Mouse (Mus musculus): Measurements from ENCODE around the gene Igfn1. TPM values are rescaled to one million over a fixed set of nuclear protein-coding genes. Genes with fewer than 3 reads are reported as not detected.
A peak's percentile ranks its signal among the peaks of the same experiment; 100 is the strongest.

Igfn1 gene
- polyA plus RNA-seq, 1 experiment from 2014 or later = 0.04 TPM

DNA sequence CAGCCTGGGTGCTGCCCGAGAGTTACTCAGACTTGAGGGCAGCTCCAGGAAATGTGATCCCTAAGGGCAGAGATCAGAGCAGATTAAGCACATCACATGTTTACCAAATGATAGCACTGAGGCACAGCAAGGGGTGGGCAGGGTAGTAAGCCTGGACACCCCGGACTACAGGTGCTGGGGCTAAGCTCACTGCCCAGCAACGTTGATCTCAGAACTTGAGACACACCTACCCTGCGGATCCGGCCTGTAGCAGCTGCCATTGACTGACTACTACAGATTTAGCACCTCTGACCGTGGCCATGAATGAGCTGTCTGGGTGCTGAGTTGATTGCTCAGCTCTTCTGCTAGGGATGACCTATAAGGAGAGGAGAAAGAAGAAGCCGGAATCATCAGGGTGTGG lies 8.6 kb downstream of the Igfn1 start:
- H3K9me3 ChIP-seq (ENCODE audit: control insufficient read depth, low read length) = no peaks in the 10 kb centered on the region; the same call in 1 of the 2 replicates

DNA sequence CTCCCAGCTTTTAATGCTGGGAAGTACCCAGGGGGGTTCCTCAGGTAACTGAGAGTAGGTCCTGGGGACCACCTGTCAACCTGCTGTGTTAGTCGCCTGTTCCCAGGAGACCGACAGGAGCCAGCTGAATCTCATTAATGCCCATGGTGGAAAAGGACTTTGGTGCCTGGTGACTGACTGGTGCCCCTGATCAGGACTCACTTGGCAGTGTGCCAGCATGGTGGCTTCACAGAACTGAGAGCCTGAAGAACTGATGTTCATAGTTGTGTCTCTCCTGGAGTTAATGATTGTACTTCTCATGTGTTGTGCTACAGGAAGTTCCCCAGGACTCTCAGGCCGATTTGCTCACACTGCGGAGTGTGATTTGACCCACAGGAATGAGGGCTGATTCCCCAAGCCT lies 12.7 kb downstream of the Igfn1 start:
- WGBS = 81% methylated on average over 4 of the region's 4 CpGs
- Histone ChIP-seq H3K9me3 (ENCODE audit: control insufficient read depth, low read length) (no peaks in the 10 kb centered on the region), H3K36me3 (ENCODE audit: control insufficient read depth, insufficient read depth, low read length) (no peaks in the 10 kb centered on the region), H3K9ac (ENCODE audit: low read length) (no peak overlapping the region), H3K4me1 (ENCODE audit: control insufficient read depth, insufficient read depth, low read length) (no peaks in the 10 kb centered on the region), H3K27ac (ENCODE audit: low read depth, low read length) (no peak overlapping the region), H3K4me2 (no peak overlapping the region), H3K27me3 (ENCODE audit: control insufficient read depth, insufficient read depth, low read length) (no peaks in the 10 kb centered on the region), H3K4me3 (ENCODE audit: low read depth, low read length) (no peak overlapping the region)
- DNase-seq (ENCODE audit: low spot score, missing footprints) = no peak
- no peak for ATAC-seq (ENCODE audit: low FRiP score)

More for the DNA sequence above, 8.6 kb downstream of the Igfn1 start:
- 71% methylated on average over 7 of the region's 7 CpGs for WGBS
- H3K27me3 ChIP-seq (ENCODE audit: control insufficient read depth, insufficient read depth, low read length) = no peaks in the 10 kb centered on the region
- no peak overlapping the region for H3K27ac ChIP-seq (ENCODE audit: low read depth, low read length)
- DNase-seq (ENCODE audit: low spot score, missing footprints) (no peak), ATAC-seq (ENCODE audit: low FRiP score) (no peak)
- H3K4me2 ChIP-seq = no peak overlapping the region
- H3K4me3 ChIP-seq (ENCODE audit: low read depth, low read length) = no peak overlapping the region
- H3K9ac ChIP-seq (ENCODE audit: low read length) = no peak overlapping the region
- no peaks in the 10 kb centered on the region for H3K36me3 ChIP-seq (ENCODE audit: control insufficient read depth, insufficient read depth, low read length)
- no peaks in the 10 kb centered on the region for H3K4me1 ChIP-seq (ENCODE audit: control insufficient read depth, insufficient read depth, low read length)

- Histone ChIP-seq H3K4me1 (ENCODE audit: control insufficient read depth, insufficient read depth, low read length) (no peaks in the 10 kb centered on the region), H3K4me3 (ENCODE audit: low read depth, low read length) (no peak overlapping the region), H3K27me3 (ENCODE audit: control insufficient read depth, insufficient read depth, low read length) (no peaks in the 10 kb centered on the region), H3K4me2 (no peak overlapping the region), H3K36me3 (ENCODE audit: control insufficient read depth, insufficient read depth, low read length) (no peaks in the 10 kb centered on the region), H3K9ac (ENCODE audit: low read length) (no peak overlapping the region), H3K9me3 (ENCODE audit: control insufficient read depth, low read length) (no peaks in the 10 kb centered on the region), H3K27ac (ENCODE audit: low read depth, low read length) (no peak overlapping the region)
- ATAC-seq (ENCODE audit: low FRiP score) (no peak), DNase-seq (ENCODE audit: low spot score, missing footprints) (no peak)
Observed at GRCm38 (mm10) chr1:135989876-135990275, 16.3 kb downstream of the Igfn1 start.

DNA sequence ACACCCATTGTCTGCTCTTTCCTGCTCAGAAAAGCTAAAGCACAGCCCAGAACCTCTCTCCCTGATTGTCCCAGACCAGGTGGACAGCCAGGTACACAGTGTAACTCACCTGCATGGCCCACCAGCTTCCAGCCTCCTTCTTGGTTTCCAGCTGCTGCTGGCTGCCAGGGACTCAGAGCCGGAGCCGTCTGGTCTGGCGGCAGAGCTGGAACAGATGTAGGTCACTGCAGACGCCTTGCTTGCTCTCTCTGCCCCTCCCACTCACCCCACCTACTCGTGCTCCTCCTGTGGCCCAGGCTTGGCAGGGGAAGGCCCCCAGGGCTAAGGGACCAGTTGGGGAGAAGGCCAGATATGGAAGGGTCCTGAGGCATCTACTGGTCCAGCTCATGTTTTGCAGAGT lies 22.0 kb downstream of the Igfn1 start:
- Histone ChIP-seq H3K36me3 (ENCODE audit: control insufficient read depth, insufficient read depth, low read length) (no peaks in the 10 kb centered on the region), H3K4me1 (ENCODE audit: control insufficient read depth, insufficient read depth, low read length) (no peaks in the 10 kb centered on the region), H3K9ac (ENCODE audit: low read length) (no peak overlapping the region), H3K9me3 (ENCODE audit: control insufficient read depth, low read length) (no peaks in the 10 kb centered on the region), H3K27ac (ENCODE audit: low read depth, low read length) (no peak overlapping the region), H3K4me2 (no peak overlapping the region), H3K4me3 (ENCODE audit: low read depth, low read length) (no peak overlapping the region), H3K27me3 (ENCODE audit: control insufficient read depth, insufficient read depth, low read length) (no peaks in the 10 kb centered on the region)
- DNase-seq (ENCODE audit: low spot score, missing footprints) (no peak), ATAC-seq (ENCODE audit: low FRiP score) (no peak)
- 57% methylated on average over 5 of the region's 5 CpGs for WGBS

DNA sequence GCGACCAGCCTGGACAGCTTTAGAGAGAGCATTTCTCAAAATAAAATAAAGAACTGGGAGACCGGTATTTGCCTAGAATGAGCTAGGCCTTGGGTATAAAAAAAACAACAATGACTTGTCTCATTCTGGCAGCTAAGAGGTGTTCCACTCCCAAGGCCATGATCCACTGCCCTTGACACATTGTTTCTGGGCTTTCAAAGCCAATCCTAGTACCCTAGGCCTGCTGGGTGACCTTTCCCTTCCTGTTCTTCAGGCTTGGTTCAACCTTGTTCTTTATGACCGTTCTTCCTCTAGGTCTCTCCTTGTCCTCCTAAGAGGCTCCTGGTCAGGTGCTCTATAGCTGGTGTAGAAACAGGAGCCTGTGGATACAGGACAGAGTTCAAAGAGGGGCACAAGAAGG lies 33.6 kb downstream of the Igfn1 start:
- no peaks in the 10 kb centered on the region for H3K9me3 ChIP-seq (ENCODE audit: control insufficient read depth, low read length)
- no peaks in the 10 kb centered on the region for H3K4me1 ChIP-seq (ENCODE audit: control insufficient read depth, insufficient read depth, low read length)
- H3K4me3 ChIP-seq (ENCODE audit: low read depth, low read length) = no peak overlapping the region
- H3K27me3 ChIP-seq (ENCODE audit: control insufficient read depth, insufficient read depth, low read length) = no peaks in the 10 kb centered on the region
- no peak overlapping the region for H3K27ac ChIP-seq (ENCODE audit: low read depth, low read length)
- no peak overlapping the region for H3K4me2 ChIP-seq
- no peak for DNase-seq (ENCODE audit: low spot score, missing footprints)
- no peaks in the 10 kb centered on the region for H3K36me3 ChIP-seq (ENCODE audit: control insufficient read depth, insufficient read depth, low read length)
- no peak for ATAC-seq (ENCODE audit: low FRiP score)
- H3K9ac ChIP-seq (ENCODE audit: low read length) = no peak overlapping the region
- 95% methylated on average over 3 of the region's 3 CpGs for WGBS

DNA sequence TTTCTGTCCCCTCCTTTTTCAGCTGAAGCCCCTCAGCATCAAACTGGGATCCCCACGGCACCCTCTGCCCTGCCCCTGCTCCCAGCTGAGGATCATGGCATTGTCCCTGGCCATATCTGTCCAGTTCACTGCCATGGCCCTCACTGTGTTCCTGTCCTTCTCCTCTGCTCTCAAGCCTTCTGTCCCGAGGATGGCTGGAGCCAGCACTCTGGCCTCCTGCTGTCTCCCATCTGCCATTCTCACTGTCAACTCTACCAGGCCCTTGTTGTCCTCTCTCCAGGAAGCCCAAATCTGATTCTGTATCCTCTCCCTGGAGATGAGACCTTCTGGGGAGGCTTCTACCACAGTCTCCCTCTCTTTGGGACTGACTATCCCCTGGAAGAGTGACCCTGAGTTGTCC lies 35.7 kb downstream of the Igfn1 start:
- Histone ChIP-seq H3K36me3 (ENCODE audit: control insufficient read depth, insufficient read depth, low read length) (no peaks in the 10 kb centered on the region), H3K9me3 (ENCODE audit: control insufficient read depth, low read length) (no peaks in the 10 kb centered on the region), H3K27ac (ENCODE audit: low read depth, low read length) (no peak overlapping the region), H3K4me2 (no peak overlapping the region), H3K9ac (ENCODE audit: low read length) (no peak overlapping the region), H3K4me1 (ENCODE audit: control insufficient read depth, insufficient read depth, low read length) (no peaks in the 10 kb centered on the region), H3K4me3 (ENCODE audit: low read depth, low read length) (no peak overlapping the region), H3K27me3 (ENCODE audit: control insufficient read depth, insufficient read depth, low read length) (no peaks in the 10 kb centered on the region)
- no peak for ATAC-seq (ENCODE audit: low FRiP score)
- WGBS = 60% methylated on average over 2 of the region's 2 CpGs
- no peak for DNase-seq (ENCODE audit: low spot score, missing footprints)

DNA sequence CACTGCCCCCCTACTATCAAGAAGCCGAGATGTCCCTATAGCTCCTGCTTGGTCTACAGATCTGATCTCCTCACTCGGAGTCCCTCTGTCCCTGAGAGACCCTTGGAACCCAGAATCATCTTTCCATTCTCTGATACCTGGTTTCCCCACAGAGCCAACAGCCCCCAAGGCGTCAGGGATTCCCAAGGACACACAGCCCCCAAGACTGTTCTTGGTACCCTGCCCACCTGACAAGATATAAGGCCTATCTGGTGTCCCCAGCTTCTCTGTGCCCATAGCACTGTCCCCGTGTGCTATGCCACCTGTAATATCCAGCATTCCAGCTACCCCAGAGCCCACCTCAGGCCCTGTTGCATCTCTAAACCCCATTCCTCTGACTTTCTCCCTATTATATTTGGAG lies 38.4 kb downstream of the Igfn1 start:
- ATAC-seq (ENCODE audit: low FRiP score) (no peak), DNase-seq (ENCODE audit: low spot score, missing footprints) (peak; percentile 61)
- 76% methylated on average over 4 of the region's 4 CpGs for WGBS
- Histone ChIP-seq H3K27ac (ENCODE audit: low read depth, low read length) (no peak overlapping the region), H3K4me3 (ENCODE audit: low read depth, low read length) (no peak overlapping the region), H3K36me3 (ENCODE audit: control insufficient read depth, insufficient read depth, low read length) (no peaks in the 10 kb centered on the region), H3K9me3 (ENCODE audit: control insufficient read depth, low read length) (no peaks in the 10 kb centered on the region), H3K9ac (ENCODE audit: low read length) (no peak overlapping the region), H3K4me1 (ENCODE audit: control insufficient read depth, insufficient read depth, low read length) (no peaks in the 10 kb centered on the region), H3K27me3 (ENCODE audit: control insufficient read depth, insufficient read depth, low read length) (no peaks in the 10 kb centered on the region), H3K4me2 (no peak overlapping the region)

- Histone ChIP-seq H3K9me3 (ENCODE audit: control insufficient read depth, low read length) (no peaks in the 10 kb centered on the region), H3K36me3 (ENCODE audit: control insufficient read depth, insufficient read depth, low read length) (no peaks in the 10 kb centered on the region), H3K4me1 (ENCODE audit: control insufficient read depth, insufficient read depth, low read length) (no peaks in the 10 kb centered on the region), H3K4me2 (no peak overlapping the region), H3K4me3 (ENCODE audit: low read depth, low read length) (no peak overlapping the region), H3K27ac (ENCODE audit: low read depth, low read length) (no peak overlapping the region), H3K9ac (ENCODE audit: low read length) (no peak overlapping the region), H3K27me3 (ENCODE audit: control insufficient read depth, insufficient read depth, low read length) (no peaks in the 10 kb centered on the region)
- DNase-seq (ENCODE audit: low spot score, missing footprints) = peak; percentile 62
- WGBS = 67% methylated on average over 11 of the region's 11 CpGs
- no peak for ATAC-seq (ENCODE audit: low FRiP score)
Observed at GRCm38 (mm10) chr1:135964561-135964960, 41.6 kb downstream of the Igfn1 start.

GRCm38 (mm10) chr1:135963177-135963576 lies 43.0 kb downstream of the Igfn1 start:
- 81% methylated on average over 5 of the region's 5 CpGs for WGBS

DNA sequence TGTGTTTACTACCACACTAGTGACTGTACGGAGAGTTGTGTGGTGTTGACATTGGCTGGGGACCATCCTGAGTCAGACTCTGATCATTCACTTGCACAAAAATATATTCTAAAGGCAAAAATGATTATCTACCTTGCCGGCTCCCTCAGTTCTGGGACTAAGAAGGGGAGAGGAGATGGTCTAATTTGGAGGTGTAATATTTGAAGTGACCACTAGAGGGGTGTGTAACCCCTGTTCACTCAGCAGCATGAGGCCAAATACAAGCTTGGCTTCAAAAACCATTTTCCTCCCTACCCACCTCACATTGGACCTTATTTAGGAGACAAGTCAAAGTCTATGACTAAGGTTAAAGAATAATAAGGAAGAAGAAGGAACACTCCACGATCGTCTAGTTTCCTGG lies 47.7 kb downstream of the Igfn1 start:
- no peak overlapping the region for H3K4me3 ChIP-seq (ENCODE audit: low read depth, low read length)
- H3K27ac ChIP-seq (ENCODE audit: low read depth, low read length) = no peak overlapping the region
- no peaks in the 10 kb centered on the region for H3K27me3 ChIP-seq (ENCODE audit: control insufficient read depth, insufficient read depth, low read length)
- no peak overlapping the region for H3K4me2 ChIP-seq
- H3K36me3 ChIP-seq (ENCODE audit: control insufficient read depth, insufficient read depth, low read length) = no peaks in the 10 kb centered on the region
- 56% methylated on average over 4 of the region's 4 CpGs for WGBS
- H3K9me3 ChIP-seq (ENCODE audit: control insufficient read depth, low read length) = no peaks in the 10 kb centered on the region
- ATAC-seq (ENCODE audit: low FRiP score) (peak; percentile 16; the same call in 1 of the 2 replicates), DNase-seq (ENCODE audit: low spot score, missing footprints) (peak; percentile 91)
- no peak overlapping the region for H3K9ac ChIP-seq (ENCODE audit: low read length)
- H3K4me1 ChIP-seq (ENCODE audit: control insufficient read depth, insufficient read depth, low read length) = no peaks in the 10 kb centered on the region

More at GRCm38 (mm10) chr1:135963177-135963576, 43.0 kb downstream of the Igfn1 start:
- ATAC-seq (ENCODE audit: low FRiP score) = no peak
- Histone ChIP-seq H3K4me2 (no peak overlapping the region), H3K4me3 (ENCODE audit: low read depth, low read length) (no peak overlapping the region), H3K9ac (ENCODE audit: low read length) (no peak overlapping the region), H3K27ac (ENCODE audit: low read depth, low read length) (no peak overlapping the region), H3K27me3 (ENCODE audit: control insufficient read depth, insufficient read depth, low read length) (no peaks in the 10 kb centered on the region), H3K9me3 (ENCODE audit: control insufficient read depth, low read length) (no peaks in the 10 kb centered on the region), H3K4me1 (ENCODE audit: control insufficient read depth, insufficient read depth, low read length) (no peaks in the 10 kb centered on the region), H3K36me3 (ENCODE audit: control insufficient read depth, insufficient read depth, low read length) (no peaks in the 10 kb centered on the region)
- DNase-seq (ENCODE audit: low spot score, missing footprints) = no peak
